Mouse (Mus musculus) natural killer cell, adult 2 months (primary cell): Measurements from ENCODE around the gene Zmynd11.

ENCODE experiments used
- DNase-seq, 2 experiments: peaks; one replicate each; pipeline ENCODE4 v3.0.0; 2022; ENCODE audit warnings: low spot score in 2 of 2

The Zmynd11 gene

GRCm38 (mm10) chr13:9764646-9765536 lies at the start of gene Zmynd11:
TSS of gene Zmynd11 (minus strand) at chr13:9765330.
- peak; percentile 15 to 41 for DNase-seq

GRCm38 (mm10) chr13:9795889-9796631 lies 30.9 kb upstream of the Zmynd11 start:
- DNase-seq = no peak

- no peak for DNase-seq
These were observed 20.9 kb upstream of the Zmynd11 start for GRCm38 (mm10) chr13:9786050-9786449.

GRCm38 (mm10) chr13:9783717-9784116 lies 18.6 kb upstream of the Zmynd11 start:
- no peak for DNase-seq

DNA sequence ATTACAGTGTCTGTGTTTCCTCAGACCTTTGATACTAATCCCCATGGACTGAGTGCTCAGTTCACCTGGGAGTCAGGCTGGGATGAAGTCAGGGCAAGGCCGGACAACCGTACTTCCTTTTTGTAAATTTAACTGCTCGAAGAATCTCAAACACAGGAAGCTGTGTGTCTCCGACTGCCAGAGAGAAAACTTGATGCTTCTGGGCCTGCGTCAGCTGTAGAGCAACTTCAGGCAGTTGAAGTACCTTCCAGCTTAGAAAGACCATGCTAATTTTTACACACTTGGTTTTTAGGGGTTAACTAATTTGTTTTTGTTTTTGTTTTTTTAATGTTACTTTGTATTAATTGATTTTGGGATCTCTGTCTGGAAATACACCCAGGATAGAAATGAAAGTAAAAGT lies 10.8 kb upstream of the Zmynd11 start:
- peak; percentile 5 to 17 for DNase-seq

DNA sequence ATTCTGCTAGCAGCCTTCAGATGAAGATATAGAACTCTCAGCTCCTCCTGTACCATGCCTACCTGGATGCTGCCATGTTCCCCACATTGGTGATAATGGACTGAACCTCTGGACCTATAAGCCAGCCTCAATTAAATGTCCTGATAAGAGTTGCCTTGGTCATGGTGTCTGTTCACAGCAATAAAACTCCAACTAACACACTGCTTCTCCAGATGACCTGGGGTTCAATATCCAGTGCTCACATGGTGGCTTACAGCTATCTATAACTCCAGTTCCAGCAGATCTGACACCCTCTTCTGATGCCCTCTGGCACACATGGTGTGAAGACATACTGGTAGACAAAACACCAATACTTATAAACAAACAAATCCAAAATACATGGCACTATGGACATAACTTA lies 8.9 kb upstream of the Zmynd11 start:
- no peak for DNase-seq

DNA sequence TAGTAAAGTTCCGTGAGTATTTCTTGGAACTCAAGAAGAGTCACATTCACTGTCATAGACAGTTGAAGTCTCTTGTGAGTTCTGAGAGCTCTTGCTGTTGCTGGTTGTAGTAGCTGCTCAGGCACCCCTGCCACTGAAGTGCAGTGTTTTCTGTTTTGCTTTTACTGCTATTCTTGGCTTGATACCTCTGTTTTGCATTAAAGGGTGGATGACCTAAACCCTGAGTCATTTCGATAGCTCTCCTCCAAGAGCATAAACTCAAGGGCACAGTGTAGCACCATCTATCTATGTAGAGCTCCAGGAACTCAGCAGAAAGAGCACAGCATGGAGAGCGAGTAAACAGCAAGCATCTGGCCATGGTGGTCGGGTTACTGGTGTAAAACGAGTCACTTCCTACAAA lies 2.1 kb upstream of the Zmynd11 start:
- peak in 1 of 2 experiments; percentile 21 for DNase-seq

DNA sequence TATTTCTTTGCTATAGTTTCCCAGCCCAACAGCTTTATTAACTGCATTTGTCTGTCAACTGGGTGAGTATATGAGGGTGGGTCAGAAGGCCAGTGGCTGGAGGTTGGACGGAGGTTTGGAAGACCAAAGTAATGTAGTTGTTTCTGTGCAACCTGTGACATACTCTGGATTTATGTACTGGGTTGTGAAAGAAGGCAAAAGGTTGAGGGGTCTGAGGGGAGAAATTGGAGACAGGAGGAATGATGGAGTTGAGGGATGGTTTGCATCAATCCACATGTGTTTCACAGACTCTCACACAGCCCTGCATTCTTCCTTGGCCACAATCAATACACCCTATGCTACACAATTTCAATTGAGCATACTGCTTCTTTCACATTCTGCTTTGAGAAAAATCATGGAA lies 1.4 kb upstream of the Zmynd11 start:
- DNase-seq = no peak

GRCm38 (mm10) chr13:9765537-9765851 lies 364 bp upstream of the Zmynd11 start:
- no peak for DNase-seq

GRCm38 (mm10) chr13:9763828-9764645 lies 1.1 kb downstream of the Zmynd11 start:
- DNase-seq = peak; percentile 45 to 65

- peak; percentile 32 to 33 for DNase-seq
These were observed 1.9 kb downstream of the Zmynd11 start for GRCm38 (mm10) chr13:9763100-9763827.

- peak; percentile 19 to 76 for DNase-seq
These were observed 5.1 kb downstream of the Zmynd11 start for GRCm38 (mm10) chr13:9760057-9760456.

DNA sequence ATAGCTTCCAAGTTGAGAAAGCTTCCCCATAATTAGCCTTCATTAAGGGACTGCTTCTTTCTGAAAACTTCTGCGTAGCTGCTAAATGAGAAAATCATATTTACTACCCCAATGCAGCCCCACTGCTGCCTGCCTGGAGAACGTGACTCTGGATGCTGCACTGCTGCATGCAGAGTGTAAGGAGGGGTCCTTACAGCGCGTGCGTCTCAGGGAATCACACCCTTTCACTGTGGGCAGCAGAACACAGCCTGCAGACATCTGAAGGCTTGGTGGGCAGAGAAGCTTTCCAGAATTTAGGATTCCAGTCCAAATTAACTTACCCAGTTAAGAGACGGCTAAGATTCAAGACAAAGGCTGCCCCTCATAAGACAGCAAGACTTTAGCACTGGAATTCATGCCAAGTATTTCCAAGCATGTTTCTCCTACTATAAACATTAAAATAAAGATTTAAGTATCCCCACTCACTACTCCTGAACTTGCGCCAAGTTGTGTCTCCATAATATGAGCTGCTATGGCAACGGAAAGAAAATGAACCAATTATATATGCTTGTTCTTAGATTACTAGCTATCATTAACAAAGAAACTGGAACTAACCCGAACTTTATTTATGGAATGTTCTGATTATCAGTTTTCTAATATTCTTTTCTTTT lies 7.2 kb downstream of the Zmynd11 start:
- no peak for DNase-seq

GRCm38 (mm10) chr13:9753706-9754105 lies 11.4 kb downstream of the Zmynd11 start:
- DNase-seq = no peak

- DNase-seq = no peak
These were observed 14.8 kb downstream of the Zmynd11 start for GRCm38 (mm10) chr13:9750320-9750719.

GRCm38 (mm10) chr13:9749796-9750195 lies 15.3 kb downstream of the Zmynd11 start:
- DNase-seq = no peak

- DNase-seq = no peak
These were observed 26.9 kb downstream of the Zmynd11 start for GRCm38 (mm10) chr13:9738190-9738589.

GRCm38 (mm10) chr13:9737024-9737423 lies 28.1 kb downstream of the Zmynd11 start:
- no peak for DNase-seq

DNA sequence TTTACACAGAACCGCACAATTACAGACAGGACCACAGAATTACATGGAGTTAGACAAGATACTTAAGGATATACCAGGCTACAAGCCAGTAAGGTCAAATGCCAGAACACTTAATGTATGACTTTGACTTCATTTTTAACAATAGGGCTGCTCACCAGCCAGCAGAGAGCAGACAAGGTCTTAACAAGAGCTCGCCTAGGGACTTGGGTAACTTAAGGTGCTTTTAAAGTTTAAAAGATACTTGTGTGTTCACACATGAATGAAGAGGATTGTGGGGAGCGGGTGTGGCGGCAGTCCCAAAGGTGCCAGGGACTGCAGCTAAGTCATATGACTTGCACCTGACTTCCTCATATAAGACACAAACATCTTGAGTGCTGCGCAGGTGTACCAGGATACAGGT lies 32.9 kb downstream of the Zmynd11 start:
- peak in 1 of 2 experiments; percentile 24 for DNase-seq

DNA sequence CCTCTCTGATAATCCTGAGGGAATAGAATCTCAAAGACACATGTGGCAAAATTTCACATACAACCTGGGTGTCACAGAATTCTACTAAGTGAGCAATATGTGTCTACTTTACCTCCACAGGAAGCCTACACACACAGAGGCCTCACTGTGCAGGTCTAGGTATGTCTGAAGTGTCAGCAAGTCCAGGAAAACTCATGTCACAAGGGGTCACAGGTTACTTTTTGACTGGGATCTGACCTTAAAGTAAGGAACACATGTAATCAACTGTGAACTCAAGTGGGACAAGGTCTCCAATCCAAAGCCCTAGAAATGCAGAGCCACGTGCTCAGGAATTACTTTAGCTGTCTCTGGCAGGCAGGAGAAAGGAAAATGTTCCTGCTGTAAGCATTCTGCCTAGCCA lies 36.1 kb downstream of the Zmynd11 start:
- no peak for DNase-seq

- no peak for DNase-seq
These were observed 49.9 kb downstream of the Zmynd11 start for GRCm38 (mm10) chr13:9715224-9715623.
